Mouse (Mus musculus) neural tube, embryonic 10.5 days (tissue): ENCODE data around the gene Slc35f2.

Source experiments
- DNase-seq: peaks from one replicate; pipeline ENCODE4 v3.0.0-alpha.2; 2017; ENCODE audit warnings: low spot score; ENCODE audit errors: extremely low spot score

Gene Slc35f2

DNA sequence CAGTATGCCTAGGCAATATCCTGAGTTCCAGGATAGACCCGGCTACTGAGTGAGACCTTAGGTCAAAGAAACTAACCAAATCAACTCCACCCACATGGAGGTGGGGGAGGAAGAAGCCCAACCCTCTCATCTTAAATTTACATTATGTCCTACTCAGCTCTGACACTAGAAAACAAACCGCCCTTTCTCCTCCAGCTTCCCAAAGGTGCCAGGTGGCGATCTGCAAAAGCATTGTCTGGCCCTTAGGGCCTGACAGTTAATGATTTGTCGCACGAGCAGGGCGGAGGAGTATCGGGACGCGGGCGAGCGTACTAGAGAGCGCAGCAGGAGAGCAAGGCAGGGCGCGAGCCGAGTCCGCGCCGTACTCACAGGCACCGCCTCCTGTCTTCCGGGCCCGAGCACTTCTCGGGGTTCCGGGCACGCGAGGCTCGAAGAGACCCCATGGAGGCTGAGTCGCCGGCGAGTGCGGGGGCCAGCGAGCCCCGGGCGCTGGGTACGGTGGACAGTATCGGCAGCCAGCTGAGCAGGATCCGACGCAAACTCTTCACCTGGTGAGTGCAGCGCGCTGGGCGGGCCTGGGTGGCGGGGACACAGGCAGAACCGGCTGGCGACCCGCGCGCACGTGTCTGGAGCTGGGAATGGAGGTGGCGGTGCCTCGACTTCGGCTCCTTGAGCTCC is at the start of gene Slc35f2:
Gene Slc35f2 (plus strand): TSS at position 195 of the 678 bp plus-strand sequence.
- DNase-seq = peak; percentile 72

DNA sequence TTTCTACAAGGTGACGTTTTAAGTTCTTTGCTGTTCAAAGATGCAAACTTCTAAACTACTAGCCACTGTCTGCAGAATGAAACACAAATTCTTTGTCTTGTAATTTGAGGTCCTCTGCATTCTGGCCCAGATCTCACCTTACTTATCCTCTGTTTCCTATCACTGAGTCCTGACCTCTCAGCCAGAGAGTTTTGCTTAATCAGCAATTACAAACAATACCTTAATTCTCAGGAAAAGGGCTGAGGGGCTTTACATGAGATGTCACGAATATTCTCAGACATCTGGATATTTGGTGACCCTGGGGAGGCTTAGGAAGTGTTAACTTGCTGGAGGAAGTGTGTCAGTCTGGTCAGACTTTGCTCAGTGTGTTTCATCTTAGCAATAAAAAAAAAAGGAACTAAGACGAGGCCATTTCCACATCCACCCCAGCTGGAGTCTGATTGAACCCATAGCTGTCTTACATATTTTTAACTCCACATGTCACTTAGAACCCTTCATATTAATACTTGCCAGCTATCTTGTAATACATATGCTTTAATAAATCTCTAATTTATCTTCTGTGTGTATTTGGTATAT is 30.4 kb upstream of the Slc35f2 start:
- DNase-seq = no peak

DNA sequence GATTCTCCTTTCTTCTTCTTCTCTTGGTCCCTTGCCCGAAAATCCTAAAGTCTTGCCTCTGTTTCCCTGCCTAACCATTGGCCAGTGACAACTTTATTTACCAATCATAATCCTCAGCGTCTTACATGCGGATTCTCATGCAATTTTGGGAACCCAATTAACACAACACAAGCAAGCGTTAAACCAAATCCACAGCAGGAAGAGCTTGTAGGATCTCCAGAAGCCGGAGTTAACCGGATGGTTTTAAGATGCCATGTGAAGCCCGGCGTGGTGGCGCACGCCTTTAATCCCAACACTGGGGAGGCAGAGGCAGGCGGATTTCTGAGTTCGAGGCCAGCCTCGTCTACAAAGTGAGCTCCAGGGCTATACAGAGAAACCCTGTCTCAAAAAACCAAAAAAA is 20.9 kb upstream of the Slc35f2 start:
- DNase-seq = no peak

DNA sequence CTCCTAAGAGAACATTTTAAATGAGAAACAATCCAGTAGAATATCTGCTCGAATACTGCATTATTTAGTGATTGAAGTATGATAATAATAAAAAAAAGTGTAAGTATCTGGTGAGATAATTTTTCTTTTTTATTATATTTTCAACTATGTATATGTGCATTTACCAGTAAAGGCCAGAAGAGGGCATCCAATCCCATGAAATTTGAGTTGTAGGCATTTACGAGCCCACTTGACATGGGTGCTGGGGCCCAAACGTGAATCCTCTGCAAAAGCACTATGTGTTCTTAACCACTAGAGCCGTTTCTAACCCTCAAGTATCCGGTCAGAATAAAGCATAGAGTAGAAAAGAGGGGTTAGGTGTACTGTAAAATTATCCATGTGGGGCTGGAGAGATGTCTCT is 20.4 kb upstream of the Slc35f2 start:
- no peak for DNase-seq

DNA sequence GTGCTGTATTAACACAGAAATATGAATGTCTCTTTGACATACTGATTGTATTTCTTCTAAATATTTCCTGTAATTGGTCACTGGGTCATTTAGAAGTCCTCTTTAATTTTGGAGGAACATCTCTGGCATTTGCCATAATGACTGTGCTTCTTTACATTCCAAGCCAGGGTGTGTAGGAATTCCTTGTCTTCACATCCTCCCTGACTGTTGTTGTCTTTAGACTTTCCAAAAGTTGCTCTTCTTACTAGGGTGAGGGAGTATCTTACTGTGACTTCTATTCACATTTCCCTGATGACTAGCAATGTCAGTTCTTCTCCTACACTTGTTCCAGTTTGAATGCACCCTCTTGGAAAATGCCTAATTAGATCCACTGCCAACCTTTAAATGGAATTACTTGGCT is 16.5 kb upstream of the Slc35f2 start:
- DNase-seq = no peak

DNA sequence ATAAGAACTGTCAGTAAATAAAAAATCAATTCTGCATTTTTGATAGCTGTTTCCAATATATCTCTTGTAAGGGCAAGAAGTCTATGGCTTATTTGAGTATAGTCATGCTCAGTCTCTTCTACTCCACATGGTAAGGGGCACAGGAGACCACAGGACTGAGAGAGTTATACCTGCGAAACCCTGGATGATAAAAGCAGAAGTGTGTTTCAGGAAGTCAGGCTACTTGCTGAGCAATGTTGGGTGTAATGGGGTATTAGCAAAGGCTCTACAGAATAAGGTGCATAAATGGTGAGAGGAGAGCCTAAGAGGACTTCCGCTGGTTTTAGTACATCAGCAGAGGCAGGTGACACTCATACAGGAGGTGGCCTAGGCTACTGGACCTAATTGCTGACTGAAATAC is 13.2 kb upstream of the Slc35f2 start:
- no peak for DNase-seq

DNA sequence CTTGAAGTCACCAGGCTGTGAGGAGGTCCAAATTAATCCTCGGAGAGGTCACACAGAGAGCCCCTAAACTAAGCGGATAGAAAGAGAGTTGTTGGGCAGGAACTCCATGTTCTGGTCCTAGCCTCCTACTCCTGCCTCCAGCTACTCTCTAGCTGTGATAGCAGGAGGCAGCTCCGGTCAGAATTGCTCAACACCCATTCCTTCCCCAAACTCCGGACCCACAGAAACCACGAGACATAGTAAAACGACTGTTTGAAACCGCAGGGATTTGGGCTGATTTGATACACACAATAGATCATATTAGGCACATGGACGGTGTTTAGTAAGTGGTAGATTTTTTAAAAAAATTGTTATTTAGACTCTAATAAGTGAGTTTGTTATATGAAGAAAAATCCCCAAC is 6.6 kb upstream of the Slc35f2 start:
- DNase-seq = no peak

DNA sequence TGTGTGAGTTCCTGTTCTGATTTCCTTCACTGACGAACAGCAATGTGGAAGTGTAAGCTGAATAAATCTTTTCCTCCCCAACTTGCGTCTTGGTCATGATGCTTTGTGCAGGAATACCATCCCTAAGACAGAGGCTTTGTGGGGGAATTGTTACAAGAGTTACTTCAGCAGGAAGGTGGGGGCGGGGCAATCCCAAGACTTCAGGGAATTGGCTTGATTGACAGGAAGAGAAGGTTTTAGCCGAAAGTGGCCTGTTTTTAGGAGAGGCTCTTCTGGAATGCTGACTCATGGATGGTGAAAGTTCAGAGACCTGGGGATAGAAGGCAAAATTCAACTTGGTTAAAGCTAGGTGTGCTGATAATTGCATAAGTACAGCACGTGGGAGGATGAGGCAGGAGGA is 2.9 kb upstream of the Slc35f2 start:
- no peak for DNase-seq

DNA sequence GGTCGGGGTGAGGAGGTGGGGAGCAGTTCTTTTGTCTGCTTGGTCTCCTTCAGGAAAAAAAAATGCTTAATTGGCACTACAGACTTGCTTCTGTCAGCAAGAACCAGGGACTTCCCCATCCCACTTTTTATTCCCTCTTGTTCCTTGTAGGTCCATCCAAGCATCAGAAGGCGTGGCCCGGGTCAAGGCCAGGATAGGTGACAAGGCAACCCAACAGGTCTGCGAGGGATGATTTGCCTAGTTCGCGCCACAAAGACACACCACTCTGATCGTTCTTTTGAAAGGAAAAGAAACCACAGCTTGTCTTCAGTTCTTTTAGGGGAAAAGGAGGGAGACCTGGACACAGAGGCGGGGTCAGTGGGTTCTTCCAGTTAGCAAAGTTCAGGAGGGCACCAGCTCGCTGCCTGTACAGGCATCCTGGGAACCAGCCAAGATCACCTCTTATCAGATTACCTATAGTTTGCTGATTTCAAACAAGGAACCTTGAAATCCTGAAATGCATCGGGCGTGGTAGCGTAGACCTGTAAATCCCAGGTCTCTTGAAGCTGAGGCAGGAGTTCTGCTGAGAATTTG is 481 bp upstream of the Slc35f2 start:
- DNase-seq = no peak

DNA sequence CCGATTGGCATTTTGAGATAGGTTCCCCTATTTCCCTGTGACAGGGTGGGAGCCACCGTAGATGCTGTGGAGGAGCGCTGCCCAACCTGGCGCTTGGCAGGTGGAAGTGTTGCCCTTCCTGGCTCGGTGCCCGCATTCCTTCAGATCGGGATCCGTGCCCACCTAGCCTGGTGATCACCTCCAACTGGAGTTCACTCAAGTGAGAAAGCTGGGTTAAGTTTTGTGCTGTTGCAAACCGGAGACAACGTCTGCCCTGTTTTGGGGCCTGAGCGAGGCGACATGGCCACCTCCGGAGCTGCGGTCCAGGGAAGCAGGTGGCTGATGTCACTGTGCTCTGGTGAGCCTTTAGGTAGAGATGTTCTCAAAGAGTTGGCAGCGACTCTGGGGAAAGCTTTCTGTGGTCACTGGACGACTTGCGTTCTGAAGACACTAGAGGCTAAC is 803 bp downstream of the Slc35f2 start:
- no peak for DNase-seq

DNA sequence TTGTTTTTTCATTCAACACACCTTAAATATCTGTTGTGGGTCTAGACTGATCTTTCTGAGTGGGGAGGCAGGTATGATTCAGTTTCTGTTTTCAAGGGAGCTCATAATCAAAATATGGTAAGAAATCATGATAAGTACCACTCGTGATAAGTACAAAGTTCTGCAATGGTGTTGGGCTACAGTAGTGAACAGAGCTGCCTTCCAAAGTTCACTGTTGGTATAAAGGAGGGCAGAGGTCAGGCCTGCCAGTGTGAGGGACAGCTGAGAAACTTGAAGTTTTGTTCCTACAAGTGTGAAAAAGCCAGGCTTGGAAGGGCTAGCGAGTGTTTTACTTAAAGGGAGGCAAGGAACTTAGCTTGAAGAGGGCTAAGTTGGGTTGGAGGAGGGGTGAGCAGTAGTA is 4.2 kb downstream of the Slc35f2 start:
- no peak for DNase-seq

DNA sequence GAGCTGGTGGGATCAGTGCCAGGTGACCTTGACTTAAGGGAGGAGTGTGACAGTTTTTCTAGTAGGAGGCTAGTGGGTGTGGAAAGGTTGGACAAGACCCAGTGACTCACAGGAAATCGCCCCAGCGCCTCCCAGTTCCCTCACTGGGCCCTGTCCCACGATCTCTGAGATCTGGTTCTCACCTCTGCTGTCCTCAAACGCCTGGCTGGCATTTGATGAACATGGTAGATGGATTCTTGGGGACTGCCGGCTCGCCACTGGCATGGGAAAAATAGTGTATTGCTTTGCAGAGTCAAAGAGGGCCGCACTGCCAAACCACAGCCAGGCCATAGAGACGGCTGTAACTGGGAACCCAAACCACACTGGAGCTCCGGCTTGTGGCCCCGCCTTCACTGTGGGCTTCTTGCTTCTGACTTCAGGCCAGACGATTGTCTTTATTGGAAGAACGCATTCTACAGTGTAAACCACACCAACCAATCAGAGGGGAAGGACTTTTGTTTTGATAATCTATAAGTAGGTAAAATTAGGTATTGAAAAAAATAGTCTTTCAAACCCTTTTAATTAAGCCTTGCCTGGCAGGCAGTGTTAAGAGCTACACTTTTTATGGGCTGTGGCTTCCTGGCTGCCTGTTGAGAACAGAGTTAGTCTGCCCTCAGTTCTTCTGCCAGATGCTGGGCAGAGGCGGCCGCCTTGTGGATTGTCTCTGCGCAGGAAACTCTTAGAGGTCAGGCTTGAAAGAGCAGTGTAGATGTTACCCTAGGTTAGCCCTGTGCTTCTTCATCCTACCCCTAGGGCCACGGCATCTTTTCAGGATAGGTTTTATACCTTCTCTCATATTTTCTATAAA is 15.4 kb downstream of the Slc35f2 start:
- no peak for DNase-seq

DNA sequence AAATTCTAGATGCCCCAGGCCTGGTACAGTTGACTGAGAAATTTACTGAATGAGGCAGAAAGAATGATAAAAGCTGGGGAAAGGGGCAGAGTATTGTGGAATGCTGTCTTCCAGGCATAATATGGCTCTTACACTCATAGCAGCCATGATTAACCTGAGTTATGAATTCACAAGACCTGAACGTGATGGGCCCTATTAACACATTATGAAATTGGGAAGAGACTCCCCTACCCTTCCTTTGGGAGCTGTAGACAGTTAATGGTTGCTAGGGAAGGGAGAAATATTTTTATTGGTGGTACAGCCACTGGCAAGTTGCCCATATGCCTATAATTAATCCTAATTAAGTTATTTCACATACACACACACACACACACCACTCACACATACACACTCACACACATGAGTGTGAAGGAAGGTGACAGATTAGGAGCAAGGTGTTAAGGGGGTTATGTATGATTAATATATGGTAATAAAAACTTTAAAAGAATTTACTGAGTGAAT is 22.5 kb downstream of the Slc35f2 start:
- DNase-seq = no peak

DNA sequence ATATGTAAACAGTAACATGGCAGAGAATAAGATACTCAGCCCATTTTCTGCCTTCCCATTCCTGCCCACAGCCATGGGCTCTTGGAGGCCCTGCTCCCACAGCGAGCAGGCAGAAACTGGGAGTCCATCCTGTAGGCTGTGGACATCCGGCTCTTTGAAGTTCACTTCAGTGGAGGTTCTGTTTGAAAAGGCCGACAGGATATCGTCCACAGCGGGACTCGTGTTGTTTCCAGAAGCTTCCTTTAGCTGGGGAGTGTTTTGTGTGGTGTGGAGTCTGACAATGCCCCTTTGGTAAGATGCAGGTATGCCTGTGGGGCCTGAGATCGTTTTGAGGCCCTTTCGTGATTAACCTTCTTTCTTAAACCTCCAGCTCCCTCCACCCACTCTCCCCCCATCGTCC is 23.2 kb downstream of the Slc35f2 start:
- DNase-seq = no peak

DNA sequence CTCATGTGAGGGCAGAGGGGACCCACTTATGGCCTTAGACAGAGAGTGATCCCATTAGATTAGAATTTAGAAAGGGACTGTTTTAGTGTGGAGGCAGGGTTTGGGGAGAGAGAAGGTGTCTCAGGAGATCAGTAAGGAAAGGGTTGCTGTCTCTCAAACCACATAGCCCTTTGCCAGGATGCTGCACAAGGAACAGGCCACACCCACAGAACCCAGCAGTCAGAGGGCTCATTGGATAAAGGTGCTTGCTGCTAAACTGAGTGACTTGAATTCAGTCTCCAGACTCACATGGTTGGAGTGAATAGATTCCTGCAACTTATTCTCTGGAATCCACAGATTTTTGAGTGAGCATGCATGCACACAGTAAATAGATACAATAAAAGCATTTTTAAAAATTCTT is 24.0 kb downstream of the Slc35f2 start:
- DNase-seq = no peak

DNA sequence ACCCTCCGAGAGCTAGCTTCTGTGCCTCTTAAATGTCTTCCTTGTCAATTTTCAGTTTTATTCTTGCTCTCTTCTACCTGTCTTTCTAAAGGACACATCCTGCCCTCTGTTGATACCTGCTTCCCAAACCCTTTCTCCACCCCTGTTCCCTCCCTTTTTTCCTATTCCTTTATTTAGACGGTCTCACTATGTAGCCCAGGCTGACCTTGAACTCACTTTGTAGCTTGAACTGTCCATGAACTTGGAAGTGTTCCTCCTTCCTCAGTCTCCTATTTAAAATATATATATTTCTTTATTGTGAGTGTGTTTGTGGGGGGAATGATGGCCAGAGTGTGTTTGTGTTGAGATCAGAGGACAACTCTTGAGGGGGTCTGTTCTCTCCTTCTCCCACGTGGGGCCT is 25.0 kb downstream of the Slc35f2 start:
- no peak for DNase-seq

DNA sequence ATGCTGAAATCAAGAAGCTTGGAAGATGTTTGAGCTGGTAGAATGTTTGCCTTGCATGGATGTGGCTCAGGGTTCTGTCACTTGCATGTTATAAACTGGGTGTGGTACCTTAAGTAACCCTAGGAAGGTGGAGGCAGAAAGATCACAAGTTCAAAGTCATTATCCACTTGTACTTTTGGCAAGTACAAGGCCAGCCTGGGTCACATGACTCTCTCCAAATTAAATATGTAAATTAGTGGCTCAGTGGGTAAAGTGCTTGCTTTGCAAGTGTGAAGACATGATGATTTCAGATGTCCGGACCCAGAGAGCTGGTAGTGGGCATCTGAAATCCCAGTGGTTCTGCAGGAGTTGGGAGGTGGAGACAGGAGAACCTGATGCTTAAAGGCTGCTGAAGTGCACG is 25.8 kb downstream of the Slc35f2 start:
- no peak for DNase-seq

DNA sequence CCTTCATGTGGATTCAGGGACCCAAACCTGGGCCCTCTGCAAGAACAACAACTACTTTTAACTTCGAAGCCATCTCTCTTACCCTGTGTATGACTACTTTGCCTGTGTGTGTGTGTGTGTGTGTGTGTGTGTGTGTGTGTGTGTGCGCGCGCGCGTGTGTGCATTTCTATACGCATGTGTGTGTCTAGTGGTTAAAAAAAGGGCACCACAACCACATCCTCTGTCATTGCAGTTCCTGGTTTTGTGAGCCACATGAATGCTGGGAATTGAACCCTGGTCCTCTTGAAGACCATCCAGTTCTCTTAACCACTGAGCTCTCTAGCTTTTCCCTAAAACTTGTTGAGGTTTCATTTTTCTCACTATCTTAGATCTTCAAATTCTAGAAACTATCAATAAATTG is 31.6 kb downstream of the Slc35f2 start:
- no peak for DNase-seq

DNA sequence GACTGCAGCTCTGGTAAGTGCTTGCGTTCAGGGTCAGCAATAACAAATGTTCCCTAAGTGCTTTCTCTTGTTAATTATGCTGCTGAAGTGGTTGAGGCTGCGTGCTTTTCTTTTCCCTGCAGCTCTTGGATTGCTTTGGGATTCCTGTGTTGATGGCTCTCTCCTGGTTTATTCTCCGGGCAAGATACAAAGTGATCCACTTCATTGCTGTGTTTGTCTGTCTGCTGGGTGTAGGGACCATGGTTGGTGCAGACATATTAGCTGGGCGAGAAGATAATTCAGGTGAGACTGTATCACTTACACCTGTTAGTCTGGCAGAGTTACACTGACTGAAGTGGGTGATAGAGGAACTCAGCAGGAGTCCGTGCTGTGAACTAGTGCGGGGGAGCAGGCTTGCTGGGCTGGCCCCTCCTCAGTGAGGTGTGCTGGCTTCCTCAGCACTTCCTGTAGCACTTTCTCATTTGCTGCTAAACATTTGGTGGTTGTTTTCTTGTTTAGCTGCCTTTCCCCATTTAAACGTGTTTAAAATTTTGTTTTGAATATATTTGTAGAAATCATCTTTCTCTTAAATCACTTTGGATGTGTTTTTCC is 35.3 kb downstream of the Slc35f2 start:
- DNase-seq = no peak

DNA sequence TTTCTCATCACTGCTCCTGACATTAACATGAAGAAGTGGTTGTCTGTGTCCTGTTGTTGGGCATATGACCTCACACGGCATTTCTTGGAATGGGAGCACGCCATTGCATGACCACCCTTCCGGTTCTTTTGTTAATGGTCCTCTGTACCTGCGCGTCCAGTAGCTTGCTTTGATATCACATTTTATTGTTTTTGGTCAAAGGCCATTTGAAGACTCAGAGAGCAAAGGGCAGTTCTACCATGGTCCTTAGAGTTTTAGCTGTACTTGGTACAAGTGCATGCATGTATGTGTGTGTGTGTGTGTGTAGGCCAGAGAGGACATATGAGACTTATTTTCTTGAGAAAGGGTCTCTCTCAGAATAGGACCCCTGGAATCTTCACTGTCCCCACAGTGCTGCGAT is 42.1 kb downstream of the Slc35f2 start:
- DNase-seq = no peak

DNA sequence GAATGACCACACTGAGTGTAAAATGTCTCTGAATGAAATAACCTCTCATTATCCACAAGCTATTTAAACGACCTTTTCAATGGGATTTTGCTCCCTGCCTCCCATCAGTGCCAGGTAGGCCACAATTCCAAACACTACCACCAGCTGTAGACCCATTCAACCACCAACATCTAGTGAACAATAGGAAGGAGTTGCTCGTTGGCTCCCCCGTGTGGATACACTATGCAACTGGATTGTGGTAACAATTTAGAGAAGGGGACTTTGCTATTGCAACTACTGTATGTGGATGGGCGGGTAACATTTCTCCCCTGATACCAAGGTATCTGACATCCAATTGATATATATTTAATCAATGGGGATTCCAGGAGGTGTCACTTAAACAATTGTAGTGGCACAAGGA is 47.4 kb downstream of the Slc35f2 start:
- DNase-seq = peak; percentile 44

DNA sequence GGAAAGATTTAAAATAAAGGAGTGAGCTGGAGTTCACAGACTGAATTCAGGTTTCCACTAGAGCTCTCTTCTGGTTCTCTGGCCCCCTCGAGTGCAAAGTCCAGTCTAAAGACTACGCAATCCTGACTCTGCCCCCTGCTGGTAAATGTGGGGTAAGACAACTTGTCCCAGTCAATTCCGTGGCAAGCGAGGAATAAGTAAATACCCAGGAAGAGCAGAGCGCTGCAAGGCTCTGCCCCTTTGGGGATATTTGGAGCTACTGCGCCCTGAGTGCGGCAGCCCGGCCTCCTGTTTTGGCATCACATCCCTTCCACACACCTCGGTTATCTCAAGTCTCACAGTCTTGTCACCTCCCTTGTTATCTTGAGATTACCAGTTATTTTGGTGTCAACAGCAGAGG is 54.0 kb downstream of the Slc35f2 start:
- peak; percentile 32 for DNase-seq
